Mouse (Mus musculus): ENCODE results near the gene Nyap1.

- TF ChIP-seq CTCF (IDR thresholded peaks at IDR 0.05; ENCODE audit: insufficient read depth, low read length) (no peak), POLR2A (IDR thresholded peaks at IDR 0.05; ENCODE audit: borderline replicate concordance, extremely low read depth, low read depth, low read length) (peak; percentile 61; the same call in 1 of the 2 replicates)
These were observed 56.9 kb downstream of the Nyap1 start, which contains the start of gene Agfg2 for GRCm38 (mm10) chr5:137684294-137685123.

Measured in lung, adult 2 months (tissue).